Mouse (Mus musculus) cerebellum, postnatal 25 days (tissue): ENCODE data around the gene Shb.

Experiments used
- DNase-seq, 2 experiments: peaks; one replicate each; pipeline ENCODE4 v3.0.0; 2021; ENCODE audit warnings: mixed read lengths in 2 of 2

The Shb gene

GRCm38 (mm10) chr4:45479433-45479832 is 52.8 kb downstream of the Shb start:
- DNase-seq = no peak

GRCm38 (mm10) chr4:45478178-45478577 is 54.1 kb downstream of the Shb start:
- peak; percentile 34 to 59 for DNase-seq

GRCm38 (mm10) chr4:45477047-45477446 is 55.2 kb downstream of the Shb start:
- DNase-seq = no peak

- no peak for DNase-seq
Observed at GRCm38 (mm10) chr4:45474832-45475231, 57.4 kb downstream of the Shb start.

GRCm38 (mm10) chr4:45474131-45474530 is 58.1 kb downstream of the Shb start:
- DNase-seq = no peak

GRCm38 (mm10) chr4:45473129-45473528 is 59.1 kb downstream of the Shb start:
- DNase-seq = peak in 1 of 2 experiments; percentile 37

GRCm38 (mm10) chr4:45472706-45473105 is 59.6 kb downstream of the Shb start:
- DNase-seq = no peak

- DNase-seq = no peak
Observed at GRCm38 (mm10) chr4:45471654-45472556, 60.4 kb downstream of the Shb start.

- no peak for DNase-seq
Observed at GRCm38 (mm10) chr4:45469057-45469456, 63.2 kb downstream of the Shb start.

GRCm38 (mm10) chr4:45468507-45468906 is 63.8 kb downstream of the Shb start:
- no peak for DNase-seq

- peak; percentile 62 to 79 for DNase-seq
Observed at GRCm38 (mm10) chr4:45467115-45467912, 65.0 kb downstream of the Shb start.

GRCm38 (mm10) chr4:45464941-45465340 is 67.3 kb downstream of the Shb start:
- DNase-seq = no peak

- DNase-seq = no peak
Observed at GRCm38 (mm10) chr4:45464528-45464927, 67.7 kb downstream of the Shb start.

GRCm38 (mm10) chr4:45464123-45464522 is 68.1 kb downstream of the Shb start:
- no peak for DNase-seq

GRCm38 (mm10) chr4:45462628-45463027 is 69.6 kb downstream of the Shb start:
- no peak for DNase-seq

- DNase-seq = no peak
Observed at GRCm38 (mm10) chr4:45461661-45462060, 70.6 kb downstream of the Shb start.

- no peak for DNase-seq
Observed at GRCm38 (mm10) chr4:45459375-45459774, 72.9 kb downstream of the Shb start.

GRCm38 (mm10) chr4:45457543-45457942 is 74.7 kb downstream of the Shb start:
- no peak for DNase-seq

- DNase-seq = no peak
Observed at GRCm38 (mm10) chr4:45455001-45455400, 77.3 kb downstream of the Shb start.

- no peak for DNase-seq
Observed at GRCm38 (mm10) chr4:45453271-45453851, 78.9 kb downstream of the Shb start.

GRCm38 (mm10) chr4:45452569-45453111 is 79.6 kb downstream of the Shb start:
- no peak for DNase-seq

GRCm38 (mm10) chr4:45449012-45449411 is 83.3 kb downstream of the Shb start:
- no peak for DNase-seq

GRCm38 (mm10) chr4:45448481-45448880 is 83.8 kb downstream of the Shb start:
- DNase-seq = no peak
